Mouse (Mus musculus): ENCODE measurements around the gene Tubgcp5.

GRCm38 (mm10) chr7:55784580-55784979 lies 9.4 kb upstream of the Tubgcp5 start:
- TF ChIP-seq POLR2A (IDR thresholded peaks at IDR 0.05; ENCODE audit: borderline replicate concordance, insufficient read depth, low read length) (no peak), CTCF (IDR thresholded peaks at IDR 0.05; ENCODE audit: borderline replicate concordance, insufficient read depth, low read depth, low read length) (no peak)

Data from cerebellum, adult 2 months (tissue).